Mouse (Mus musculus): ENCODE measurements around the gene Spink2. TPM values are rescaled to one million over a fixed set of nuclear protein-coding genes. Genes with fewer than 3 reads are reported as not detected.

Gene Spink2
- polyA plus RNA-seq, 1 experiment = 0.56 TPM

GRCm38 (mm10) chr5:77156938-77157337, 54.3 kb downstream of the Spink2 start:
- DNase-seq (ENCODE audit: low read depth, low spot score) = no peak
- 35% methylated on average over 5 of the region's 5 CpGs for WGBS

GRCm38 (mm10) chr5:77155526-77155925, 55.7 kb downstream of the Spink2 start:
- 93% methylated on average over 12 of the region's 12 CpGs for WGBS
- no peak for DNase-seq (ENCODE audit: low read depth, low spot score)

Other genes starting within 250 kb of the Spink2 start
- gene Srp72, start 236.8 kb downstream of the Spink2 start, polyA plus RNA-seq (2012; rRNA removed) = 17.4 and 24.2 TPM in 2 replicates
- 0.40 TPM in 1 of 2 replicates, not detected in the other for gene Arl9, start 207.4 kb downstream of the Spink2 start, polyA plus RNA-seq (2012; rRNA removed)
- gene Thegl, start 195.4 kb downstream of the Spink2 start, polyA plus RNA-seq (2012; rRNA removed) = 0.14 TPM in 1 of 2 replicates, not detected in the other
- gene Hopx, start 96.3 kb downstream of the Spink2 start, polyA plus RNA-seq (2012; rRNA removed) = 58.4 and 68.0 TPM in 2 replicates
- gene Rest, start 54.0 kb upstream of the Spink2 start, polyA plus RNA-seq (2012; rRNA removed) = 2.9 and 4.6 TPM in 2 replicates
- 11.8 and 13.2 TPM in 2 replicates for gene Noa1, start 98.6 kb upstream of the Spink2 start, polyA plus RNA-seq (2012; rRNA removed)
- gene Polr2b, start 98.7 kb upstream of the Spink2 start, polyA plus RNA-seq (2012; rRNA removed) = 9.4 and 13.8 TPM in 2 replicates
- 254 and 387 TPM in 2 replicates for gene Igfbp7, start 196.6 kb upstream of the Spink2 start, polyA plus RNA-seq (2012; rRNA removed)